Mouse (Mus musculus): ENCODE results near the gene Gm4869. TPM values are rescaled to one million over a fixed set of nuclear protein-coding genes. Genes with fewer than 3 reads are reported as not detected.

Gene Gm4869
- polyA plus RNA-seq, 1 experiment from 2014 or later = not detected

- H3K27ac ChIP-seq (replicated peaks; ENCODE audit: low read depth, low read length) = no peak overlapping the region
- no peaks in the 10 kb centered on the region for H3K36me3 ChIP-seq (ENCODE audit: control insufficient read depth, insufficient read depth, low read length)
- DNase-seq (ENCODE audit: low spot score) = no peak
Measured at GRCm38 (mm10) chr5:140517921-140518230, 72.4 kb downstream of the Gm4869 start.

GRCm38 (mm10) chr5:140521196-140521595, 75.8 kb downstream of the Gm4869 start:
- Histone ChIP-seq H3K9me3 (ENCODE audit: control insufficient read depth, low read length) (no peaks in the 10 kb centered on the region), H3K4me1 (ENCODE audit: control insufficient read depth, insufficient read depth, low read length) (0 out of 2 replicates have a peak, but pooled peaks cover 3% of the 10 kb centered on the region), H3K36me3 (ENCODE audit: control insufficient read depth, insufficient read depth, low read length) (peaks cover 19% of the 10 kb centered on the region), H3K9ac (ENCODE audit: low read length) (no peak overlapping the region), H3K27ac (replicated peaks; ENCODE audit: low read depth, low read length) (no peak overlapping the region), H3K27me3 (ENCODE audit: control insufficient read depth, insufficient read depth, low read length) (no peaks in the 10 kb centered on the region), H3K4me3 (ENCODE audit: low read depth, low read length) (no peak overlapping the region), H3K4me2 (ENCODE audit: low read depth, severe bottlenecking) (no peak overlapping the region)
- 85% methylated on average over 1 of the region's 1 CpGs for WGBS
- DNase-seq (ENCODE audit: low spot score) (no peak), ATAC-seq (ENCODE audit: insufficient number of reproducible peaks, low FRiP score, low TSS enrichment, low read depth) (no peak)

More at GRCm38 (mm10) chr5:140517921-140518230, 72.4 kb downstream of the Gm4869 start:
- Histone ChIP-seq H3K4me3 (ENCODE audit: low read depth, low read length) (no peak overlapping the region), H3K4me2 (ENCODE audit: low read depth, severe bottlenecking) (no peak overlapping the region), H3K9ac (ENCODE audit: low read length) (no peak overlapping the region), H3K4me1 (ENCODE audit: control insufficient read depth, insufficient read depth, low read length) (0 out of 2 replicates have a peak, but pooled peaks cover 3% of the 10 kb centered on the region), H3K9me3 (ENCODE audit: control insufficient read depth, low read length) (no peaks in the 10 kb centered on the region), H3K27me3 (ENCODE audit: control insufficient read depth, insufficient read depth, low read length) (no peaks in the 10 kb centered on the region)
- WGBS = 77% methylated on average over 4 of the region's 4 CpGs
- no peak for ATAC-seq (ENCODE audit: insufficient number of reproducible peaks, low FRiP score, low TSS enrichment, low read depth)

DNA sequence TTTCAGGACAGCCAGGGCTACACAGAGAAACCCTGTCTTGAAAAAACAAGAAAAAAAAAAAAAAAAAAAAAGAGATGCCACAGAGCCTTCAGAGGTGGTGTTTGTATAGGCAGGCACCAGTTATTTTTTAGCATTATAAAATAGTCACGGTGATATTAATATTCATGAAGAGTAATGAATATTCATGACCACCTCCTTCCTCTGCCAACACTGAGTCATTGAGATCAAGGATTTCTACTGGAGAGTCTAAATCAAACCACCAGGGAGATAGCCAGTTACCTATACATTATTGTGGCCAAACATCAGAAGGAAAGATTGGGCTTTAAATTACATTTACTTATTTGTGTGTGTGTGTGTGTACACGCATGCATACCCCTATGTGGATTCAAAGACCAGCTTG, 81.3 kb downstream of the Gm4869 start:
- no peaks in the 10 kb centered on the region for H3K4me1 ChIP-seq (ENCODE audit: control insufficient read depth, insufficient read depth, low read length)
- no peaks in the 10 kb centered on the region for H3K9me3 ChIP-seq (ENCODE audit: control insufficient read depth, low read length)
- H3K36me3 ChIP-seq (ENCODE audit: control insufficient read depth, insufficient read depth, low read length) = peaks cover 22% of the 10 kb centered on the region
- no peak overlapping the region for H3K4me2 ChIP-seq (ENCODE audit: low read depth, severe bottlenecking)
- no peak overlapping the region for H3K4me3 ChIP-seq (ENCODE audit: low read depth, low read length)
- H3K27me3 ChIP-seq (ENCODE audit: control insufficient read depth, insufficient read depth, low read length) = no peaks in the 10 kb centered on the region
- WGBS = 88% methylated on average over 2 of the region's 2 CpGs
- ATAC-seq (ENCODE audit: insufficient number of reproducible peaks, low FRiP score, low TSS enrichment, low read depth) (no peak), DNase-seq (ENCODE audit: low spot score) (no peak)
- H3K9ac ChIP-seq (ENCODE audit: low read length) = no peak overlapping the region
- H3K27ac ChIP-seq (replicated peaks; ENCODE audit: low read depth, low read length) = no peak overlapping the region

DNA sequence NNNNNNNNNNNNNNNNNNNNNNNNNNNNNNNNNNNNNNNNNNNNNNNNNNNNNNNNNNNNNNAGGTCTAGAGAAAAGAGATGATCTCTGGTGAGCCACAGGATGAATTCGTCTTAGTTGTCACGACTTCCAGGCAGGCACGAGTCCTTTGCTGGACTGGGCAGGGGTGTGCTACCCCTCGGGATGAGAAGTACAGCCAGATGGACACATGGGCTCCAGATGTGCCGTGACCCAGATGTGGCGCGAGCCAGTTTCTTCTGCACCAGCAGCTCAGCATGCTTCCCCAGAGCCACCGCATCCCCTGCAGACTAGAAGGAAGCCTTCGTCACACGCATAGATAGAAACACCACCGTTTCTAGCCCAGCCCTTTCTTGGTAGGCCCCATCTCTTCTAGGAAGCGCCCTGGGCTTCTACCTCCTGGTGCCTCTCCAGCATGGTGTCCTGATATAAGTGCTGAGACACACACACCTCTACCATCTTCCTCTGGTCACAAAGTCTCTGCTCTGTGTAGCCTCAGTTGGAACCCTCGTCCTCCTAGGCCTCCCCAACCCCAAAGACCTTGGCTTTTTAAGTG, 92.8 kb downstream of the Gm4869 start:
- Histone ChIP-seq H3K36me3 (ENCODE audit: control insufficient read depth, insufficient read depth, low read length) (no peaks in the 10 kb centered on the region), H3K27me3 (ENCODE audit: control insufficient read depth, insufficient read depth, low read length) (no peaks in the 10 kb centered on the region), H3K4me1 (ENCODE audit: control insufficient read depth, insufficient read depth, low read length) (no peaks in the 10 kb centered on the region), H3K4me3 (ENCODE audit: low read depth, low read length) (no peak overlapping the region), H3K9ac (ENCODE audit: low read length) (no peak overlapping the region), H3K9me3 (ENCODE audit: control insufficient read depth, low read length) (no peaks in the 10 kb centered on the region), H3K4me2 (ENCODE audit: low read depth, severe bottlenecking) (no peak overlapping the region), H3K27ac (replicated peaks; ENCODE audit: low read depth, low read length) (no peak overlapping the region)
- 34% methylated on average over 13 of the region's 13 CpGs for WGBS
- ATAC-seq (ENCODE audit: insufficient number of reproducible peaks, low FRiP score, low TSS enrichment, low read depth) = no peak; the same call in 1 of the 2 replicates
- DNase-seq (ENCODE audit: low spot score) = peak; percentile 68

GRCm38 (mm10) chr5:140540106-140540505, 94.7 kb downstream of the Gm4869 start:
- Histone ChIP-seq H3K9me3 (ENCODE audit: control insufficient read depth, low read length) (no peaks in the 10 kb centered on the region), H3K36me3 (ENCODE audit: control insufficient read depth, insufficient read depth, low read length) (no peaks in the 10 kb centered on the region), H3K9ac (ENCODE audit: low read length) (no peak overlapping the region), H3K27me3 (ENCODE audit: control insufficient read depth, insufficient read depth, low read length) (no peaks in the 10 kb centered on the region), H3K4me1 (ENCODE audit: control insufficient read depth, insufficient read depth, low read length) (no peaks in the 10 kb centered on the region), H3K4me2 (ENCODE audit: low read depth, severe bottlenecking) (no peak overlapping the region), H3K4me3 (ENCODE audit: low read depth, low read length) (no peak overlapping the region), H3K27ac (replicated peaks; ENCODE audit: low read depth, low read length) (no peak overlapping the region)
- DNase-seq (ENCODE audit: low spot score) = peak; percentile 90
- peak; percentile 8; the same call in 1 of the 2 replicates for ATAC-seq (ENCODE audit: insufficient number of reproducible peaks, low FRiP score, low TSS enrichment, low read depth)
- WGBS = 15% methylated on average over 8 of the region's 8 CpGs

- Histone ChIP-seq H3K9me3 (ENCODE audit: control insufficient read depth, low read length) (no peaks in the 10 kb centered on the region), H3K4me1 (ENCODE audit: control insufficient read depth, insufficient read depth, low read length) (no peaks in the 10 kb centered on the region), H3K9ac (ENCODE audit: low read length) (no peak overlapping the region; the same call in 1 of the 2 replicates), H3K27ac (replicated peaks; ENCODE audit: low read depth, low read length) (no peak overlapping the region), H3K36me3 (ENCODE audit: control insufficient read depth, insufficient read depth, low read length) (no peaks in the 10 kb centered on the region), H3K4me3 (ENCODE audit: low read depth, low read length) (no peak overlapping the region), H3K4me2 (ENCODE audit: low read depth, severe bottlenecking) (no peak overlapping the region), H3K27me3 (ENCODE audit: control insufficient read depth, insufficient read depth, low read length) (no peaks in the 10 kb centered on the region)
- 75% methylated on average over 9 of the region's 9 CpGs for WGBS
- DNase-seq (ENCODE audit: low spot score) (no peak), ATAC-seq (ENCODE audit: insufficient number of reproducible peaks, low FRiP score, low TSS enrichment, low read depth) (no peak)
Measured at GRCm38 (mm10) chr5:140542811-140543575, 97.5 kb downstream of the Gm4869 start.

Small RNAs within 50 kb of the gene (microRNA-seq; reads per million reads assigned to microRNA genes)
- gene Mir7038 = not detected

Other genes with a start within 250 kb of the Gm4869 start
- gene Mad1l1, start 124.1 kb upstream of the Gm4869 start, polyA plus RNA-seq (2014; fragmentation: Nextera tagmentation; extraction: Ambion mirVana) = 51.5 and 57.4 TPM in 2 replicates
- gene Nudt1, start 124.0 kb upstream of the Gm4869 start, polyA plus RNA-seq (2014; fragmentation: Nextera tagmentation; extraction: Ambion mirVana) = 58.1 and 58.8 TPM in 2 replicates
- gene Mrm2, start 113.7 kb upstream of the Gm4869 start, polyA plus RNA-seq (2014; fragmentation: Nextera tagmentation; extraction: Ambion mirVana) = 23.5 and 27.3 TPM in 2 replicates
- gene Snx8, start 56.4 kb upstream of the Gm4869 start, polyA plus RNA-seq (2014; fragmentation: Nextera tagmentation; extraction: Ambion mirVana) = 9.7 and 10.1 TPM in 2 replicates
- 210 and 212 TPM in 2 replicates for gene Eif3b, start 26.3 kb upstream of the Gm4869 start, polyA plus RNA-seq (2014; fragmentation: Nextera tagmentation; extraction: Ambion mirVana)
- gene Chst12, start 59.9 kb downstream of the Gm4869 start, polyA plus RNA-seq (2014; fragmentation: Nextera tagmentation; extraction: Ambion mirVana) = 11.9 and 16.6 TPM in 2 replicates
- not detected in 2 replicates for gene Grifin, start 119.4 kb downstream of the Gm4869 start, polyA plus RNA-seq (2014; fragmentation: Nextera tagmentation; extraction: Ambion mirVana)
- 9.0 and 10.8 TPM in 2 replicates for gene Lfng, start 161.7 kb downstream of the Gm4869 start, polyA plus RNA-seq (2014; fragmentation: Nextera tagmentation; extraction: Ambion mirVana)
- gene Ttyh3, start 203.4 kb downstream of the Gm4869 start, polyA plus RNA-seq (2014; fragmentation: Nextera tagmentation; extraction: Ambion mirVana) = 51.4 and 58.3 TPM in 2 replicates